Mouse (Mus musculus) spleen, postnatal 4 days (tissue): ENCODE measurements around the gene Ccl25.
"Not testable (repeated sequence)": the region's sequence is repeated elsewhere in the genome, so short reads cannot be mapped to it uniquely, and the experiment has no call there.

Source experiments
- DNase-seq, 2 experiments: peaks; one replicate each; pipeline ENCODE4 v3.0.0; 2022; ENCODE audit warnings: low spot score in 2 of 2

Ccl25 gene

GRCm38 (mm10) chr8:4340207-4340606 is 15.2 kb downstream of the Ccl25 start:
- no peak for DNase-seq

GRCm38 (mm10) chr8:4347661-4348060 is 22.7 kb downstream of the Ccl25 start:
- peak in 1 of 2 experiments; percentile 58 for DNase-seq

- no peak for DNase-seq
Observed at GRCm38 (mm10) chr8:4348275-4348674, 23.3 kb downstream of the Ccl25 start.

- no peak for DNase-seq
Observed at GRCm38 (mm10) chr8:4349335-4349734, 24.3 kb downstream of the Ccl25 start.

GRCm38 (mm10) chr8:4350618-4351017 is 25.6 kb downstream of the Ccl25 start:
- DNase-seq, result no peak

GRCm38 (mm10) chr8:4352562-4352961 is 27.6 kb downstream of the Ccl25 start:
- DNase-seq, result not testable (repeated sequence)

GRCm38 (mm10) chr8:4353741-4354140 is 28.7 kb downstream of the Ccl25 start:
- no peak for DNase-seq

GRCm38 (mm10) chr8:4354516-4354915 is 29.5 kb downstream of the Ccl25 start:
- DNase-seq, result no peak

GRCm38 (mm10) chr8:4355455-4355854 is 30.4 kb downstream of the Ccl25 start:
- DNase-seq, result no peak

- DNase-seq, result no peak
Observed at GRCm38 (mm10) chr8:4359362-4359761, 34.4 kb downstream of the Ccl25 start.

GRCm38 (mm10) chr8:4360922-4361321 is 35.9 kb downstream of the Ccl25 start:
- no peak for DNase-seq

GRCm38 (mm10) chr8:4366189-4366588 is 41.2 kb downstream of the Ccl25 start:
- no peak for DNase-seq

GRCm38 (mm10) chr8:4367808-4368207 is 42.8 kb downstream of the Ccl25 start:
- DNase-seq, result no peak

- DNase-seq, result no peak
Observed at GRCm38 (mm10) chr8:4368470-4368869, 43.5 kb downstream of the Ccl25 start.

- DNase-seq, result peak; percentile 28 to 66
Observed at GRCm38 (mm10) chr8:4370078-4370477, 45.1 kb downstream of the Ccl25 start.

- DNase-seq, result no peak
Observed at GRCm38 (mm10) chr8:4372657-4373056, 47.6 kb downstream of the Ccl25 start.

- peak in 1 of 2 experiments; percentile 2 for DNase-seq
Observed at GRCm38 (mm10) chr8:4401442-4401841, 76.4 kb downstream of the Ccl25 start.

- peak in 1 of 2 experiments; percentile 25 for DNase-seq
Observed at GRCm38 (mm10) chr8:4403960-4404879, 79.2 kb downstream of the Ccl25 start.

- DNase-seq, result no peak
Observed at GRCm38 (mm10) chr8:4404880-4405261, 79.9 kb downstream of the Ccl25 start.

- DNase-seq, result not testable (repeated sequence)
Observed at GRCm38 (mm10) chr8:4408425-4408824, 83.4 kb downstream of the Ccl25 start.
